ENCODE assay signal across 19 mouse cellular contexts in genomic region chr15:19872611-19873010, GRCm38 (mm10).
DNase-seq lines count a peak whose midpoint lies in the region; ATAC-seq and TF ChIP-seq lines count a peak whose summit lies in the region.
"Had no signal": no experiment of that assay in that cellular context is flagged by ENCODE, and none has a peak within 500 bp of the region (broad histone marks: within the 10 kb centered on the region; RNA-seq: fewer than 3 reads in every experiment).

No protein-coding gene starts in this region.

- no peak overlapping the region for H3K27ac ChIP-seq in embryonic facial prominence, embryonic 14.5 days (replicated peaks; ENCODE audit: low read depth, low read length)
- no peak overlapping the region for H3K27ac ChIP-seq in embryonic facial prominence, embryonic 10.5 days (replicated peaks)
- H3K27ac ChIP-seq in heart, embryonic 12.5 days (ENCODE audit: poor library complexity, severe bottlenecking) = no peak overlapping the region
- no peak overlapping the region for H3K27ac ChIP-seq in lung, embryonic 14.5 days (ENCODE audit: low read depth)
- H3K27ac ChIP-seq: forebrain, embryonic 15.5 days; hindbrain, embryonic 12.5 days; kidney, embryonic 15.5 days; limb, embryonic 15.5 days; liver, embryonic 14.5 days; lung, embryonic 15.5 days; macrophage; stomach, postnatal 0 days had no signal

- H3K4me1 ChIP-seq in embryonic facial prominence, embryonic 14.5 days (ENCODE audit: control insufficient read depth, insufficient read depth, low read length) = no peaks in the 10 kb centered on the region
- H3K4me1 ChIP-seq in embryonic facial prominence, embryonic 10.5 days = no peaks in the 10 kb centered on the region
- H3K4me1 ChIP-seq in heart, embryonic 12.5 days (replicated peaks) = no peaks in the 10 kb centered on the region
- H3K4me1 ChIP-seq in lung, embryonic 14.5 days (ENCODE audit: insufficient read depth) = no peaks in the 10 kb centered on the region
- H3K4me1 ChIP-seq: forebrain, embryonic 15.5 days; hindbrain, embryonic 12.5 days; kidney, embryonic 15.5 days; limb, embryonic 15.5 days; lung, embryonic 15.5 days had no signal

- H3K9me3 ChIP-seq in embryonic facial prominence, embryonic 14.5 days (ENCODE audit: control insufficient read depth, low read length) = no peaks in the 10 kb centered on the region
- no peaks in the 10 kb centered on the region for H3K9me3 ChIP-seq in embryonic facial prominence, embryonic 10.5 days
- H3K9me3 ChIP-seq in heart, embryonic 12.5 days (replicated peaks) = no peaks in the 10 kb centered on the region
- no peaks in the 10 kb centered on the region for H3K9me3 ChIP-seq in lung, embryonic 14.5 days (ENCODE audit: low read depth, low read length)
- H3K9me3 ChIP-seq: forebrain, embryonic 15.5 days; hindbrain, embryonic 12.5 days; kidney, embryonic 15.5 days; limb, embryonic 15.5 days; lung, embryonic 15.5 days had no signal

- TF ChIP-seq CTCF in lung, embryonic 14.5 days (IDR thresholded peaks at IDR 0.05; ENCODE audit: low read depth) = no peak

- no peak for ATAC-seq in embryonic facial prominence, embryonic 14.5 days (ENCODE audit: low read depth)
- ATAC-seq in heart, embryonic 12.5 days (ENCODE audit: insufficient number of reproducible peaks, low FRiP score) = no peak
- no peak for ATAC-seq in lung, embryonic 14.5 days (ENCODE audit: insufficient read depth)
- ATAC-seq: forebrain, embryonic 15.5 days; midbrain, embryonic 16.5 days had no signal

- H3K9ac ChIP-seq in embryonic facial prominence, embryonic 14.5 days (ENCODE audit: low read depth, low read length) = no peak overlapping the region
- no peak overlapping the region for H3K9ac ChIP-seq in heart, embryonic 12.5 days
- no peak overlapping the region for H3K9ac ChIP-seq in lung, embryonic 14.5 days
- H3K9ac ChIP-seq: forebrain, embryonic 15.5 days; hindbrain, embryonic 12.5 days; kidney, embryonic 15.5 days; limb, embryonic 15.5 days; liver, embryonic 14.5 days; lung, embryonic 15.5 days had no signal

- no peak overlapping the region for H3K4me3 ChIP-seq in embryonic facial prominence, embryonic 14.5 days (ENCODE audit: low read depth, low read length)
- no peak overlapping the region for H3K4me3 ChIP-seq in embryonic facial prominence, embryonic 10.5 days
- no peak overlapping the region for H3K4me3 ChIP-seq in heart, embryonic 12.5 days
- no peak overlapping the region for H3K4me3 ChIP-seq in lung, embryonic 14.5 days (ENCODE audit: low read depth, low read length)
- H3K4me3 ChIP-seq: forebrain, embryonic 15.5 days; hindbrain, embryonic 12.5 days; kidney, embryonic 15.5 days; limb, embryonic 15.5 days; lung, embryonic 15.5 days had no signal

- DNase-seq in embryonic facial prominence, embryonic 14.5 days (ENCODE audit: low spot score) = peak; percentile 13
- DNase-seq in embryonic facial prominence, embryonic 10.5 days (ENCODE audit: low spot score) = no peak
- peak; percentile 6 to 23 for DNase-seq in heart, postnatal 10 days
- DNase-seq in lung, embryonic 14.5 days = peak; percentile 15
- DNase-seq in lung, postnatal 25 days (ENCODE audit: low spot score) = no peak
- DNase-seq in lung, postnatal 14 days = no peak
- DNase-seq: cerebellum, adult 11-12 months; kidney, adult 11 months; layer of hippocampus, adult 9-11 months had no signal

- intact Hi-C loops in heart, postnatal 10 days (cut with DNase I) = no loop called here

- H3K4me2 ChIP-seq in embryonic facial prominence, embryonic 14.5 days (ENCODE audit: low read depth, low read length) = no peak overlapping the region
- no peak overlapping the region for H3K4me2 ChIP-seq in heart, embryonic 12.5 days
- no peak overlapping the region for H3K4me2 ChIP-seq in lung, embryonic 14.5 days
- H3K4me2 ChIP-seq: forebrain, embryonic 15.5 days; hindbrain, embryonic 12.5 days; kidney, embryonic 15.5 days; limb, embryonic 15.5 days; lung, embryonic 15.5 days had no signal

- WGBS in embryonic facial prominence, embryonic 14.5 days = 52% methylated on average over 2 of the region's 2 CpGs
- WGBS in embryonic facial prominence, embryonic 10.5 days = 84% methylated on average over 2 of the region's 2 CpGs
- 65% methylated on average over 2 of the region's 2 CpGs for WGBS in heart, embryonic 12.5 days
- 49% methylated on average over 2 of the region's 2 CpGs for WGBS in lung, embryonic 14.5 days

- H3K36me3 ChIP-seq in embryonic facial prominence, embryonic 14.5 days (ENCODE audit: control insufficient read depth, insufficient read depth, low read length) = no peaks in the 10 kb centered on the region
- no peaks in the 10 kb centered on the region for H3K36me3 ChIP-seq in embryonic facial prominence, embryonic 10.5 days (replicated peaks)
- H3K36me3 ChIP-seq in heart, embryonic 12.5 days = no peaks in the 10 kb centered on the region
- H3K36me3 ChIP-seq in lung, embryonic 14.5 days (ENCODE audit: insufficient read depth) = no peaks in the 10 kb centered on the region
- H3K36me3 ChIP-seq: forebrain, embryonic 15.5 days; hindbrain, embryonic 12.5 days; kidney, embryonic 15.5 days; limb, embryonic 15.5 days; lung, embryonic 15.5 days had no signal

- no peaks in the 10 kb centered on the region for H3K27me3 ChIP-seq in embryonic facial prominence, embryonic 14.5 days (replicated peaks; ENCODE audit: control insufficient read depth, insufficient read depth, low read length)
- no peaks in the 10 kb centered on the region for H3K27me3 ChIP-seq in embryonic facial prominence, embryonic 10.5 days (replicated peaks; ENCODE audit: low read depth, poor library complexity, severe bottlenecking)
- H3K27me3 ChIP-seq in heart, embryonic 12.5 days (replicated peaks) = no peaks in the 10 kb centered on the region
- H3K27me3 ChIP-seq in lung, embryonic 14.5 days (ENCODE audit: insufficient read depth, low read length) = no peaks in the 10 kb centered on the region
- H3K27me3 ChIP-seq: forebrain, embryonic 15.5 days; hindbrain, embryonic 12.5 days; kidney, embryonic 15.5 days; limb, embryonic 15.5 days; lung, embryonic 15.5 days had no signal

Comparison
In these comparisons a context has a peak if more than half of its experiments do, and no peak if none do; other contexts are left out.
1. DNase-seq: peak in embryonic facial prominence, embryonic 14.5 days (single experiment), heart, postnatal 10 days (2 of 2) and lung, embryonic 14.5 days (single experiment); none in embryonic facial prominence, embryonic 10.5 days (single experiment), lung, postnatal 25 days (single experiment) and lung, postnatal 14 days (single experiment).